Mouse (Mus musculus): ENCODE data around the gene Dnm3.

GRCm38 (mm10) chr1:162207708-162208043 lies 270.2 kb downstream of the Dnm3 start:
- no peak for TF ChIP-seq JUND (IDR thresholded peaks at IDR 0.05; ENCODE audit: low read depth, low read length)
- no peak for TF ChIP-seq ZC3H11A (IDR thresholded peaks at IDR 0.05; ENCODE audit: low read depth, low read length)
- TF ChIP-seq MXI1 (IDR thresholded peaks at IDR 0.05; ENCODE audit: low read depth, low read length) = no peak
- no peak for TF ChIP-seq POLR2AphosphoS2 (IDR thresholded peaks at IDR 0.05; ENCODE audit: low read length)
- no peak for TF ChIP-seq CHD2 (IDR thresholded peaks at IDR 0.05; ENCODE audit: low read length)
